Mouse (Mus musculus) G1E (cell line): Measurements from ENCODE around the gene Nrp1.

Experiments
- CTCF ChIP-seq: IDR thresholded peaks from 2 replicates; pipeline ENCODE4 v1.5.1; 2012; ENCODE audit warnings: low read depth, low read length, inconsistent platforms, mixed read lengths
- GATA1 ChIP-seq: IDR thresholded peaks from 2 replicates; pipeline ENCODE4 v1.6.1; 2012; ENCODE audit warnings: borderline replicate concordance, low read length, inconsistent platforms, mixed read lengths

DNA sequence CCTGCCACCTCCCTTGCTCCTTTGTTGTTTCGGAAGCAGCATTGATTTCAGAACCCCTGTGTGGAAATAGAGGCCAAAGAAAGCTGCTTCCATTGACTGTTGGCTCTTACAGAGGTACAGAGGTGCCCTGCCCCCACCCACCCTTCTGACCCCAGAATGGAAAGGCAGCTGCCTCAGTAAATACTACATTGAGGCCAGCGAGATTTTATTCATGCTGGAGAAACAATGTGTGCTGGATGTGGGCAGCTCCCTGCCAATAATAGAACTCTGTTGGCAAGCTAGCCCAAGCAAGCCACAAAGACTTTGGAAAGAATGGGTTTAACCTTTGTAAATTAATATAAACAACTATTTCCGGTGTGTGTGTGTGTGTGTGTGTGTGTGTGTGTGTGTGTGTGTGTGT is 24.8 kb downstream of the Nrp1 start:
- TF ChIP-seq CTCF (no peak), GATA1 (no peak)
